Mouse (Mus musculus) liver, postnatal 0 days (tissue): ENCODE data around the gene Nav2. TPM values are rescaled to one million over a fixed set of nuclear protein-coding genes. Genes with fewer than 3 reads are reported as not detected.

Experiments
- ATAC-seq: fragments of 200-750 bp; cut with Nextera tagmentation; 2 replicates; pipeline ENCODE4 v1.8.0; 2017; ENCODE audit warnings: mild to moderate bottlenecking, moderate library complexity
- DNase-seq: peaks from one replicate; pipeline ENCODE4 v3.0.0-alpha.2; 2016
- H3K27ac ChIP-seq: fragments of 300-500 bp; sonication (generic); 2 replicates; pipeline ENCODE4 v1.5.1; 2014; ENCODE audit warnings: antibody characterized with exemption, moderate library complexity, mild to moderate bottlenecking, low read depth
- H3K27me3 ChIP-seq: fragments of 300-500 bp; sonication (generic); 2 replicates; pipeline ENCODE4 v1.6.1; 2014; ENCODE audit warnings: low read length, control low read depth, mixed read lengths; ENCODE audit not compliant: insufficient read depth
- H3K36me3 ChIP-seq: fragments of 300-500 bp; sonication (generic); replicated peaks from 2 replicates; pipeline ENCODE4 v1.6.1; 2014; ENCODE audit warnings: mild to moderate bottlenecking, control low read depth, low read length, moderate library complexity, mixed read lengths; ENCODE audit not compliant: insufficient read depth
- H3K4me1 ChIP-seq: fragments of 300-500 bp; sonication (generic); 2 replicates; pipeline ENCODE4 v1.6.1; 2014; ENCODE audit warnings: antibody characterized with exemption, mild to moderate bottlenecking, control low read depth; ENCODE audit not compliant: insufficient read depth
- H3K4me2 ChIP-seq: fragments of 300-500 bp; sonication (generic); 2 replicates; pipeline ENCODE4 v1.6.1; 2014; ENCODE audit warnings: low read depth, mild to moderate bottlenecking, low read length, moderate library complexity, mixed read lengths
- H3K4me3 ChIP-seq: fragments of 300-500 bp; sonication (generic); 2 replicates; pipeline ENCODE4 v1.5.1; 2014; ENCODE audit warnings: low read depth, low read length
- H3K9ac ChIP-seq: fragments of 300-500 bp; sonication (generic); replicated peaks from 2 replicates; pipeline ENCODE4 v1.6.1; 2014; ENCODE audit warnings: mild to moderate bottlenecking, moderate library complexity
- H3K9me3 ChIP-seq: fragments of 300-500 bp; sonication (generic); 2 replicates; pipeline ENCODE4 v1.6.1; 2016; ENCODE audit warnings: mild to moderate bottlenecking, control low read depth, low read length, mixed read lengths
- CTCF ChIP-seq: sonication (generic); IDR thresholded peaks from 2 replicates; pipeline ENCODE4 v1.5.1; 2016; ENCODE audit warnings: antibody characterized with exemption, low read depth
- EP300 ChIP-seq: IDR thresholded peaks from 2 replicates; pipeline ENCODE4 v1.6.1; 2016; ENCODE audit warnings: antibody characterized with exemption, low read depth, mild to moderate bottlenecking
- WGBS: fragments of 180-500 bp; shearing (Covaris S2); extraction: QIAGEN DNeasy Blood & Tissue Kit; methylation state at CpG from one replicate; pipeline ENCODE4 v1.1.7; 2014; ENCODE audit not compliant: insufficient replicate concordance; 5-methylcytosine and 5-hydroxymethylcytosine counted together
- polyA plus RNA-seq: library from polyadenylated mRNA; unstranded; fragments of >200 nt; fragmentation: Nextera tagmentation; extraction: Ambion mirVana; gene quantifications from 2 replicates; pipeline ENCODE4 v1.2.1, GENCODE M21; 2015

The Nav2 gene
- polyA plus RNA-seq, 1 experiment from 2014 or later: 3.3 TPM

DNA sequence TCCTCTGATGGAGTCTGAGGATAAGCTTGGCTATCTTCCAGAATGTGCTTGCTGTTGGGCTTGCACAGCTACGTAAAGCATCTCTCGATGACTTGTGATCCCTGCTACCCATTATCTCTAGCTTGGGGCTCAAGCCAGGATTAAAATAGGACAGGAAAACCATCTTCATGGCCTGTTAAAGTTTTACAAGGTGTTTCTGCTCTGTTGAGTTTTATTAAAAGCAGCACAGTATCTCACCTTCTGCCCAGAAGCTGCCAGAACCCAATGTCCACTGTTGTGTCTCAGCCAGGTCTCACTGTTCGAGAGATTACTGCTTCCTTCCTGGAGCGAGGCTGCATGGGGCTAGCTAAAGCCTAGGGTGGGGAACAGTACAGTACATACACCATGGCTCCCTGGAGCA, 123.7 kb downstream of the Nav2 start:
- Histone ChIP-seq H3K36me3 (no peaks in the 10 kb centered on the region), H3K27me3 (no peaks in the 10 kb centered on the region), H3K27ac (no peak overlapping the region), H3K9me3 (no peaks in the 10 kb centered on the region), H3K4me3 (no peak overlapping the region), H3K4me1 (no peaks in the 10 kb centered on the region), H3K4me2 (no peak overlapping the region), H3K9ac (no peak overlapping the region)
- 69% methylated on average over 4 of the region's 4 CpGs for WGBS
- ATAC-seq: no peak
- TF ChIP-seq EP300 (no peak), CTCF (no peak)
- DNase-seq: no peak

DNA sequence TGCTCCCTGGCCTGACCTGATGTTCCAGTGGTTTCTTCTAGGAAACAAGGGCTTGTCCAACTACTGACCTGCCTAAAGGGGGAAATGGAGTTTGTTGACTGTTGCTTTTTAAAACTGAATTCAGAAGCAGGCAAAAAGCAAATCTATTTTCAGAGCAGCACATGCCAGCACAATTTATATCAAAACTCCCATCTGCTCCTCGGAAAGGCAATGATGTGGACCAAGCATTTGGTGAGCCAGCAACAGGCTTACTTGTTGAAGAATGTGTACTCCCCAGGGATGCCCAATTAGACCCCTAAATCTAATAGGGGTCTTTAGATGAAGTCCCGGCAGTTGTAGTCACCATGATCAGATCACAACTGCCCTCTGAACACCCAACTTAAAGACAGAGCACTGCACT, 125.7 kb downstream of the Nav2 start:
- ATAC-seq: no peak
- Histone ChIP-seq H3K4me1 (no peaks in the 10 kb centered on the region), H3K4me3 (no peak overlapping the region), H3K9me3 (no peaks in the 10 kb centered on the region), H3K27me3 (no peaks in the 10 kb centered on the region), H3K9ac (no peak overlapping the region), H3K36me3 (no peaks in the 10 kb centered on the region), H3K4me2 (no peak overlapping the region), H3K27ac (no peak overlapping the region)
- DNase-seq: no peak
- TF ChIP-seq EP300 (no peak), CTCF (no peak)
- WGBS: 65% methylated on average over 2 of the region's 2 CpGs

GRCm38 (mm10) chr7:49040163-49040562, 131.6 kb downstream of the Nav2 start:
- no peak overlapping the region for H3K9ac ChIP-seq
- TF ChIP-seq EP300 (no peak), CTCF (no peak)
- WGBS: 76% methylated on average over 8 of the region's 8 CpGs
- H3K9me3 ChIP-seq: no peaks in the 10 kb centered on the region
- no peak for DNase-seq
- H3K4me1 ChIP-seq: no peaks in the 10 kb centered on the region
- no peaks in the 10 kb centered on the region for H3K27me3 ChIP-seq
- H3K4me2 ChIP-seq: no peak overlapping the region
- no peak for ATAC-seq
- H3K27ac ChIP-seq: no peak overlapping the region
- no peaks in the 10 kb centered on the region for H3K36me3 ChIP-seq
- no peak overlapping the region for H3K4me3 ChIP-seq

DNA sequence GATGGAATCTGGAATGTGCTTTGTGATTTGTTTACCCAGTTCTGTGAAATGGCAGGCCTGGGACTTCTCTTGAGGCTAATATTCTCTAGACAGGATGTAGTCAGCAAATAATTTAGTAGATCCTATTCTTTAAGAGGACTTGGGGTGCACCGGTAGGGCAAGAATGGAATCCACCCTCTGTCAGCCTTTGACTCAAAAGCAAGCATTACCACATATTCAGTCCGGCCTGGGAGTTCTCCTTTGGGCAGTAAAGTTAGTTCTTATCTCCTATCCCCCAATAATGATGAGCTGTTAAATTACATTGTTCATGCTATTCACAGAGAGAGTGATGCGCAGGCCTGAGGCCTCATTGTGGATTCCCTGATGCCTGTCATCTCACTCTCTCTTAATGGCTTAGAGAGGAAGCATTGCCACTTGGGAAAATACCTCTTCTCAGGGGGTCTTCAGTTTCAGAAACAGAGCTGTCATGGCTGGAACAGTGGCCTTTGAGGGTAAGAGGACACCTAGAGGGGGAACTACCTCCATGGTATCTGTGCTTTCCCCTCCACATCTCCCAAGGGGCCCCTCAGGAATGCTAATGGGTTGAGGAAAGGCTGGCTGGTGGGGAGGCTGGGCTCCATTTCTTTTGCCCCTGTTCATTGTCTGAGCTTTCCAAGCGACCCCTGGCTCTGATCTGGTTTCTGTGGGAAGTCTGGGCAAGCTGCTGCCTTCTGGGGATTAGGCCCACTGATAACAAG, 133.0 kb downstream of the Nav2 start:
- Histone ChIP-seq H3K9ac (no peak overlapping the region), H3K27me3 (no peaks in the 10 kb centered on the region), H3K4me2 (no peak overlapping the region), H3K27ac (no peak overlapping the region), H3K36me3 (no peaks in the 10 kb centered on the region), H3K4me3 (no peak overlapping the region), H3K4me1 (no peaks in the 10 kb centered on the region), H3K9me3 (no peaks in the 10 kb centered on the region)
- WGBS: 59% methylated on average over 4 of the region's 4 CpGs
- no peak for DNase-seq
- no peak for ATAC-seq
- TF ChIP-seq EP300: no peak
- no peak for TF ChIP-seq CTCF

- DNase-seq: no peak
- H3K9ac ChIP-seq: no peak overlapping the region
- H3K36me3 ChIP-seq: no peaks in the 10 kb centered on the region
- H3K27me3 ChIP-seq: no peaks in the 10 kb centered on the region
- no peaks in the 10 kb centered on the region for H3K9me3 ChIP-seq
- no peak overlapping the region for H3K4me3 ChIP-seq
- WGBS: 69% methylated on average over 6 of the region's 6 CpGs
- H3K4me1 ChIP-seq: no peaks in the 10 kb centered on the region
- TF ChIP-seq EP300 (no peak), CTCF (no peak)
- no peak for ATAC-seq
- H3K4me2 ChIP-seq: no peak overlapping the region
- no peak overlapping the region for H3K27ac ChIP-seq
These were observed 137.2 kb downstream of the Nav2 start for GRCm38 (mm10) chr7:49045499-49046346.

- no peak overlapping the region for H3K4me3 ChIP-seq
- TF ChIP-seq CTCF: no peak
- TF ChIP-seq EP300: no peak
- H3K36me3 ChIP-seq: no peaks in the 10 kb centered on the region
- H3K4me1 ChIP-seq: no peaks in the 10 kb centered on the region
- no peaks in the 10 kb centered on the region for H3K9me3 ChIP-seq
- WGBS: 43% methylated on average over 6 of the region's 6 CpGs
- no peak for DNase-seq
- no peaks in the 10 kb centered on the region for H3K27me3 ChIP-seq
- H3K4me2 ChIP-seq: no peak overlapping the region
- H3K27ac ChIP-seq: no peak overlapping the region
- no peak for ATAC-seq
- H3K9ac ChIP-seq: no peak overlapping the region
These were observed 138.0 kb downstream of the Nav2 start for GRCm38 (mm10) chr7:49046347-49046989.
